Mouse (Mus musculus) G1E (cell line): Measurements from ENCODE around the gene Eef2k.

Source experiments
- GATA1 ChIP-seq: IDR thresholded peaks from 2 replicates; pipeline ENCODE4 v1.6.1; 2012; ENCODE audit warnings: borderline replicate concordance, low read length, inconsistent platforms, mixed read lengths
- GATA2 ChIP-seq: IDR thresholded peaks from 2 replicates; pipeline ENCODE4 v1.6.1; 2012; ENCODE audit warnings: low read depth, low read length, inconsistent platforms, borderline replicate concordance

DNA sequence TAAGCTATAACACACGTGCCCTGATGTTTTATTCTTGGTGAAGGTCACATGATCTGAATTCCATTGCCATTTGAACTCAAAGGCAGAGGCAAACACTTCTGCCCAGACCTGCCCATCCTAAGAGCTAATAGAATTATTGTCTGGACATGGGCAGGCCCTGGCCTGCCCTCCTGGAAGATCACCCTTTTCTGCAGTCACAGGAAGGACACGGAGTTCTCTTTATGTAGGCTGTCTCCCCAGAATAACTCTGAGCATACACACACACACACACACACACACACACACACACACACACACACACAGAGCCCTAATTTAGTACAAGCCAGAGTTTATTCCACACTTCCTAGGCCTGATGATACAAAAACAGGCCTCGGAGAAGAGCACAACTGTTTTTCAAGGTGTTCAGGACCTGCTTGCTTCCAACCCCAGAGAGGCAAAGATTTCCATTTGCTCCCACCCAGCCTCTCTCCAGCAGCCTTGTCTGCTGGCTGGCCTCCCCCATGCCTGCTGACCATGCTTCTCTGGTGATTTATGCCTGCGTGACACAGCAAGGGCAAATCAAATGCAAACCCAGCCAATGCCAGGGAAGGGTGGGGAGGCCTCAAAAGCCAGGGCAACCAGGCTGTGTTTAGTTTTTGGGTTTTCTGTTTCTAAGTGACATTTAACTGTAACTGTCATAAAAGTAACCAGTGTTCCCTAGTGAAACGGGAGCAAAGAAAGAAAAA, 4.0 kb upstream of the Eef2k start:
- TF ChIP-seq GATA1: no peak
- no peak for TF ChIP-seq GATA2
